Mouse (Mus musculus) layer of hippocampus, adult 9-10 months (tissue): ENCODE data around the gene Pfdn6.
A peak's percentile ranks its signal among the peaks of the same experiment; 100 is the strongest.
"Not testable (repeated sequence)": the region's sequence is repeated elsewhere in the genome, so short reads cannot be mapped to it uniquely, and the experiment has no call there.

ENCODE experiments used
- DNase-seq: peaks from one replicate; pipeline ENCODE4 v3.0.0; 2022; ENCODE audit warnings: low spot score

The Pfdn6 gene

GRCm38 (mm10) chr17:33915671-33916250 lies 24.4 kb downstream of the Pfdn6 start, which contains the start of the genes Tapbp and Zbtb22:
Gene Tapbp (plus strand): TSS chr17:33915899.
Gene Zbtb22 (plus strand): TSS chr17:33915904.
- peak; percentile 91 for DNase-seq

GRCm38 (mm10) chr17:33914969-33915391 lies 25.2 kb downstream of the Pfdn6 start:
- DNase-seq = no peak

GRCm38 (mm10) chr17:33913905-33914304 lies 26.2 kb downstream of the Pfdn6 start:
- no peak for DNase-seq

- no peak for DNase-seq
Measured at GRCm38 (mm10) chr17:33913264-33913663, 26.9 kb downstream of the Pfdn6 start.

GRCm38 (mm10) chr17:33911813-33912414 lies 28.2 kb downstream of the Pfdn6 start:
- no peak for DNase-seq

- DNase-seq = no peak
Measured at GRCm38 (mm10) chr17:33911052-33911812, 28.9 kb downstream of the Pfdn6 start.

GRCm38 (mm10) chr17:33910346-33911051 lies 29.6 kb downstream of the Pfdn6 start:
- no peak for DNase-seq

GRCm38 (mm10) chr17:33909869-33910250 lies 30.3 kb downstream of the Pfdn6 start:
- DNase-seq = no peak

GRCm38 (mm10) chr17:33909077-33909868 lies 30.9 kb downstream of the Pfdn6 start, which contains the start of gene Daxx:
Gene Daxx (plus strand): TSS chr17:33909414.
- peak; percentile 88 for DNase-seq

- DNase-seq = no peak
Measured at GRCm38 (mm10) chr17:33908331-33909076, 31.6 kb downstream of the Pfdn6 start.

- not testable (repeated sequence) for DNase-seq
Measured at GRCm38 (mm10) chr17:33904835-33905234, 35.3 kb downstream of the Pfdn6 start, which contains the start of gene Platr17. Gene Platr17 (plus strand): TSS chr17:33905135.

GRCm38 (mm10) chr17:33903911-33904651 lies 36.1 kb downstream of the Pfdn6 start:
- DNase-seq = not testable (repeated sequence)

GRCm38 (mm10) chr17:33902491-33902890 lies 37.7 kb downstream of the Pfdn6 start:
- DNase-seq = no peak

GRCm38 (mm10) chr17:33902079-33902478 lies 38.1 kb downstream of the Pfdn6 start:
- no peak for DNase-seq

- no peak for DNase-seq
Measured at GRCm38 (mm10) chr17:33901653-33902052, 38.5 kb downstream of the Pfdn6 start.

- no peak for DNase-seq
Measured at GRCm38 (mm10) chr17:33900989-33901314, 39.2 kb downstream of the Pfdn6 start.

GRCm38 (mm10) chr17:33900281-33900988 lies 39.7 kb downstream of the Pfdn6 start:
- no peak for DNase-seq

- DNase-seq = no peak
Measured at GRCm38 (mm10) chr17:33899642-33900041, 40.5 kb downstream of the Pfdn6 start.

GRCm38 (mm10) chr17:33898193-33898592 lies 42.0 kb downstream of the Pfdn6 start:
- not testable (repeated sequence) for DNase-seq
